Mouse (Mus musculus): ENCODE results near the gene Notch2. TPM values are rescaled to one million over a fixed set of nuclear protein-coding genes. Genes with fewer than 3 reads are reported as not detected.

Gene Notch2
- total and polyA plus RNA-seq, 3 experiments = 3.3 to 11.3 (median 11.1) TPM

- TF ChIP-seq TCF12 (IDR thresholded peaks at IDR 0.05; ENCODE audit: low read depth, low read length) (no peak), MYC (IDR thresholded peaks at IDR 0.05; ENCODE audit: low read depth, low read length) (no peak), RAD21 (IDR thresholded peaks at IDR 0.05; ENCODE audit: low read depth, low read length) (no peak), ZMIZ1 (IDR thresholded peaks at IDR 0.05; ENCODE audit: low read depth, low read length) (no peak), MAZ (IDR thresholded peaks at IDR 0.05; ENCODE audit: low read depth, low read length) (no peak), ZKSCAN1 (IDR thresholded peaks at IDR 0.05; ENCODE audit: borderline replicate concordance, low read depth, low read length) (no peak), EP300 (IDR thresholded peaks at IDR 0.05; ENCODE audit: low read length) (no peak), CHD2 (IDR thresholded peaks at IDR 0.05; ENCODE audit: low read length) (no peak), IRF4 (IDR thresholded peaks at IDR 0.05; ENCODE audit: low read depth, low read length) (no peak)
- H3K9me3 ChIP-seq (replicated peaks; ENCODE audit: low read length) = no peaks in the 10 kb centered on the region
- no peaks in the 10 kb centered on the region for H3K36me3 ChIP-seq (replicated peaks in 1 of 2; ENCODE audit: control insufficient read depth in 1 of 2, insufficient read depth in 1 of 2, low read length in 1 of 2)
- dilution Hi-C loops (cut with MboI; ENCODE audit: extremely low pct_ligation_motif_present, extremely low pct_unique_long_range_greater_than_20kb, low sequenced_read_pairs) (no loop called here), in situ Hi-C loops (cut with MboI; ENCODE audit: low pct_ligation_motif_present, low pct_unique_long_range_greater_than_20kb, low sequenced_read_pairs) (no loop called here)
- DNase-seq (ENCODE audit: extremely low read depth) = no peak
- no peaks in the 10 kb centered on the region for H3K27me3 ChIP-seq (replicated peaks)
- no peak overlapping the region for H3K4me2 ChIP-seq (ENCODE audit: insufficient read depth, low read depth, poor library complexity, severe bottlenecking)
- peaks cover 0 to 18% of the 10 kb centered on the region in 2 experiments; a peak in 2 of 4 replicates for H3K4me1 ChIP-seq (ENCODE audit: control insufficient read depth in 1 of 2, insufficient read depth in 2 of 2)
- no peak overlapping the region for H3K9ac ChIP-seq (ENCODE audit: insufficient read depth, low read depth)
- H3K4me3 ChIP-seq (replicated peaks in 1 of 3; ENCODE audit: low read depth in 2 of 3, low read length in 2 of 3, poor library complexity in 1 of 3) = no peak overlapping the region
- no peaks in the 10 kb centered on the region for H3K79me2 ChIP-seq (replicated peaks; ENCODE audit: control insufficient read depth, extremely low read depth, insufficient read depth, poor library complexity, severe bottlenecking)
- H3K27ac ChIP-seq (ENCODE audit: insufficient read depth, low read depth) = no peak overlapping the region
These were observed 31.9 kb upstream of the Notch2 start for GRCm38 (mm10) chr3:97981376-97981906.

GRCm38 (mm10) chr3:97984870-97985506 is 28.3 kb upstream of the Notch2 start:
- TF ChIP-seq SMC3 (IDR thresholded peaks at IDR 0.05; ENCODE audit: low read depth, low read length) = no peak
- no peaks in the 10 kb centered on the region for H3K9me3 ChIP-seq (replicated peaks; ENCODE audit: low read length)
- no peaks in the 10 kb centered on the region for H3K79me2 ChIP-seq (replicated peaks; ENCODE audit: control insufficient read depth, extremely low read depth, insufficient read depth, poor library complexity, severe bottlenecking)
- dilution Hi-C loops (cut with MboI; ENCODE audit: extremely low pct_ligation_motif_present, extremely low pct_unique_long_range_greater_than_20kb, low sequenced_read_pairs) = no loop called here
- peaks cover 0 to 23% of the 10 kb centered on the region in 2 experiments; a peak in 2 of 4 replicates for H3K4me1 ChIP-seq (ENCODE audit: control insufficient read depth in 1 of 2, insufficient read depth in 2 of 2)
- no peaks in the 10 kb centered on the region for H3K27me3 ChIP-seq (replicated peaks)
- no peak overlapping the region for H3K27ac ChIP-seq (ENCODE audit: insufficient read depth, low read depth)
- no peak overlapping the region for H3K9ac ChIP-seq (ENCODE audit: insufficient read depth, low read depth)
- H3K4me2 ChIP-seq (ENCODE audit: insufficient read depth, low read depth, poor library complexity, severe bottlenecking) = no peak overlapping the region
- H3K36me3 ChIP-seq (replicated peaks in 1 of 2; ENCODE audit: control insufficient read depth in 1 of 2, insufficient read depth in 1 of 2, low read length in 1 of 2) = no peaks in the 10 kb centered on the region
- DNase-seq (ENCODE audit: extremely low read depth) = no peak
- no peak overlapping the region for H3K4me3 ChIP-seq (replicated peaks in 1 of 3; ENCODE audit: low read depth in 2 of 3, low read length in 2 of 3, poor library complexity in 1 of 3)
- in situ Hi-C loops (cut with MboI; ENCODE audit: low pct_ligation_motif_present, low pct_unique_long_range_greater_than_20kb, low sequenced_read_pairs) = no loop called here

GRCm38 (mm10) chr3:97985691-97986090 is 27.6 kb upstream of the Notch2 start:
- Histone ChIP-seq H3K27me3 (replicated peaks) (no peaks in the 10 kb centered on the region), H3K9ac (ENCODE audit: insufficient read depth, low read depth) (no peak overlapping the region), H3K4me2 (ENCODE audit: insufficient read depth, low read depth, poor library complexity, severe bottlenecking) (no peak overlapping the region), H3K9me3 (replicated peaks; ENCODE audit: low read length) (no peaks in the 10 kb centered on the region), H3K36me3 (replicated peaks in 1 of 2; ENCODE audit: control insufficient read depth in 1 of 2, insufficient read depth in 1 of 2, low read length in 1 of 2) (no peaks in the 10 kb centered on the region), H3K79me2 (replicated peaks; ENCODE audit: control insufficient read depth, extremely low read depth, insufficient read depth, poor library complexity, severe bottlenecking) (no peaks in the 10 kb centered on the region), H3K4me1 (ENCODE audit: control insufficient read depth in 1 of 2, insufficient read depth in 2 of 2) (peaks cover 0 to 20% of the 10 kb centered on the region in 2 experiments; a peak in 2 of 4 replicates), H3K4me3 (replicated peaks in 1 of 3; ENCODE audit: low read depth in 2 of 3, low read length in 2 of 3, poor library complexity in 1 of 3) (no peak overlapping the region), H3K27ac (ENCODE audit: insufficient read depth, low read depth) (no peak overlapping the region)
- no peak for DNase-seq (ENCODE audit: extremely low read depth)
- in situ Hi-C loops (cut with MboI; ENCODE audit: low pct_ligation_motif_present, low pct_unique_long_range_greater_than_20kb, low sequenced_read_pairs) = no loop called here
- dilution Hi-C loops (cut with MboI; ENCODE audit: extremely low pct_ligation_motif_present, extremely low pct_unique_long_range_greater_than_20kb, low sequenced_read_pairs) = no loop called here
- TF ChIP-seq MAFK (IDR thresholded peaks at IDR 0.05; ENCODE audit: insufficient replicate concordance, low read length) (no peak), RAD21 (IDR thresholded peaks at IDR 0.05; ENCODE audit: low read depth, low read length) (no peak), IRF4 (IDR thresholded peaks at IDR 0.05; ENCODE audit: low read depth, low read length) (no peak)

All from CH12.LX (cell line).